Mouse (Mus musculus) retina, postnatal 7 days (tissue): ENCODE results near the gene Hs6st2.
A peak's percentile ranks its signal among the peaks of the same experiment; 100 is the strongest.

Experiments
- DNase-seq: peaks from one replicate; pipeline ENCODE4 v3.0.0-alpha.2; 2012; ENCODE audit warnings: low read depth, low spot score

Hs6st2 gene

DNA sequence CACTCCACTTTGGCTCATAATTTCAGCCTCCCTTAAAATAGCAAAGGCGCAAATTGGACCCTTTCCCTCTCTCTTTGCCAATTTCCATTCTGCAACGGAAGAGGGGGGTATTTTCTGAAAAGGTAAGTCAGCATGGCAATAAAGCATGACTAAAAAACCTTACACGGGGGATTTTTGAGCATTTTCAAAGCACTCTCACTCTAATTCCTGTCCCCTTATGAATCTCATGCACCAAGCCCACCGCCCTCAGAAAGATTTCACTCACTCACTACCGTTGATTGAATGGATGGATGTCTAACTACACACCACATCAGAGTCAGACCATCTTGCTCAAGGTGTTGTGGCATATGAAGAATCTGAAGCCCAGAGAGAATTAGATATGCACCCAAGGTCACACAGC, at the start of gene Hs6st2:
Gene Hs6st2, minus strand, starts transcription at position 101 of the 400 bp plus-strand sequence.
- DNase-seq, result no peak

- DNase-seq, result no peak
Measured at GRCm38 (mm10) chrX:51714086-51714745, 32.6 kb upstream of the Hs6st2 start.

- no peak for DNase-seq
Measured at GRCm38 (mm10) chrX:51712996-51713395, 31.3 kb upstream of the Hs6st2 start.

DNA sequence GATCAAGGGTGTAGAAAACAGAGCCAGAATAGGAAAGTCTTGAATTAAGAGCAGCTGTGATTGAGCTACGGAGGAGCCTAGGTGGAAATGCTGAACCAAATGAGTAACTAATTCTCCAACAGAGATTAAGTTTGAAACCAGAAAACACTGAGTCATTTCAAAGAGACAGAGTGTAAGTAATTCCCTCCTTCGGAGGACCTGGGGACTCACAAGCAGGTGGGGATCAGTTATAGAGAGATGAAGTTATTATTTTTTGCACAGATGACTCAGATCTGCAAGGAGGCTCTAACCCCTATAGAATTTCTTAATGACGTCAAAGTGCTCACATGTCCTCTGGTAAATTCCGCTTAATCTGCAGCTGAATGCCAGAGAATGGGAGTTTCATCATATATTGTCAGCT, 21.2 kb upstream of the Hs6st2 start:
- no peak for DNase-seq

DNA sequence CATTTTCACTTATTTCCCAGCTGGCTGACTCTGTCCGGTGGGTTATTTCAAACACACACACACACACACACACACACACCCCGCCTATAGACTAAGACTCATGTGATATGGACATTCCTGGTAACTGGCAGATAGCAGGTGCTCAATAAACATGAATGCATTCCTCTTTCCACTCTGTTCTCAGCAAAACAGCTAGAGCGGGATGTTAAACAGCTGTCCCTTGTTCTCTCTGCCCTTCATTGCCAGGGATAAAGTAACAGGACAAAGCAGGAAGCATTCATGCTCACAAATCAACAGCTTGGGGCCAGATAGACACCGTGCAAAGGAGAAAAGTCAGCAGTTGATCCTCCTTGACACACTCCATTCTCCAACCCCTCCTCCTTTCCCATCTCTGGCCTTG, 17.4 kb upstream of the Hs6st2 start:
- no peak for DNase-seq

GRCm38 (mm10) chrX:51686048-51686949, 4.6 kb upstream of the Hs6st2 start:
- no peak for DNase-seq

DNA sequence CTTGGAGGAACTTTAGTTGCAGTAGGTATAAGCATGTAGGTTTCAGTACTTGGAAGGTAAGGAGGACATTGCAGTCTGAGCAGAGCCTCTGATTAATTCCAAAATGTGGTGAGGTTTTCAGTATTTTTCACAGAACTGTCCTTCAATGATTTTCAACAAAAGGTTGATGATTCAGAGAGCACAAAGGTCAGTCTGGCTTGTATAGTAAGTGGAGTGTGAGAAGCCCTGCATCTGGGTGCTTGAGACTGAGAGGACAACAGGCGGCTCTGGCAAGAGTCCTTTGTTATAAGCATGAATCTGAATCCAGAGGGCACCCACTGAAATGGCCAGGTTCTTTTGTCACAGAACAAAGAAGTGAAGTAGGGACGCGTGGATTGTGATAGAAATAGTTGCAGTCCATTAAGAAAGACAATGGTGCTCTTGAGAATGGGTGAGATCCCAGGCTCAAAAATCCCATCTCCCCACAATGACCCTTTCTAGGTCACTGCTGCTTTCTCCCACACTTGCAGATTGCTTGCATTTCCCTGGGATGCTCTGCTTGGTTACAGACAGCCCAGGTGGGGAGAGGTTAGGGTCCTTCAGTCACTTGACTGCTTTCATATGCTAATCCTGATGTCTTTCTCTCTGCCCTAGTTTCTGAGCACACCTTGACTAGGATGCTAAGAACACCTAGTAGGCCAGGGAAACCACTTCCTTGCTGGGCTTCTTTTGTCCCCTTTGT, 2.8 kb upstream of the Hs6st2 start:
- no peak for DNase-seq

- peak; percentile 8 for DNase-seq
Measured at GRCm38 (mm10) chrX:51681170-51681667, 437 bp downstream of the Hs6st2 start.

GRCm38 (mm10) chrX:51680428-51681169, 1.1 kb downstream of the Hs6st2 start:
- peak; percentile 6 for DNase-seq

DNA sequence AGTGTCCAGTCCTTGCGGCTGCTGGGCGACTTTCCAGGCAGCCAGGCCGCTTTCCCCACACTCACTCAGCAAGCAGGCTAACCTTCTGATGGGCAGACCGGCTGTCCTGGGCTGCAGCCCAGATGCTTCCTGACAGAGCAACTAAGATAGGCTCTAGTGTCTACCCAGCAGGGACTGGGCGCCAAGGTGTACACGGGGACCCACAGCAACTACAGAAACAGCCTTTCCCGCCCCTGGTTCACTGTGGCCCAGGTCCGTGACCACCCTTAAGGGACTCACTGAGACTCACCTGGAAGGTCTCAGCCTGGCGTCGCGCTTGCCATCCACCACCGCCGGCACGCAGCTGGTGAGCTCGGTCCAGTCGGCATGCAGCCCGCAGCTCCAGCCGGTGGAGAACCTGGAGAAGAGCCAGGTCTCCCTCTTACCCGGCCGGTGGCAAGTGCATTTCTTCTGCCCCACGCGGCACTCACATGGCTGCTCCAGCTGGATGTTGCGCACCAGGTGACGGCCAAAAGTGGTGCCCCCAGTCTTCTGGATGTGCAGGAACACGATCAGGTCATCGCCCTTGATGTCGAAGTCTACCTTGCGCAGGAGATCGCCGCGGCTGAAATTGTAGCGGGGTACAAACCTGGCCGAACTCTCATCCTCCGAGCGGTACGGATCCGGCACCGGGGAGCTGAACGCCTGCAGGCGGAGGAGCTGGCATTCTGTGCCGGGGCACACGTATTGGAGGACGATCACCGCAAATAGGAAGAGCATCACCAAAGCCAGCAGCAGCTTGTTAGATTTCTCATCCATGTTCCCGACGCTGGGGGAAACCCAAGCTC, 1.8 kb downstream of the Hs6st2 start:
- peak; percentile 8 for DNase-seq

DNA sequence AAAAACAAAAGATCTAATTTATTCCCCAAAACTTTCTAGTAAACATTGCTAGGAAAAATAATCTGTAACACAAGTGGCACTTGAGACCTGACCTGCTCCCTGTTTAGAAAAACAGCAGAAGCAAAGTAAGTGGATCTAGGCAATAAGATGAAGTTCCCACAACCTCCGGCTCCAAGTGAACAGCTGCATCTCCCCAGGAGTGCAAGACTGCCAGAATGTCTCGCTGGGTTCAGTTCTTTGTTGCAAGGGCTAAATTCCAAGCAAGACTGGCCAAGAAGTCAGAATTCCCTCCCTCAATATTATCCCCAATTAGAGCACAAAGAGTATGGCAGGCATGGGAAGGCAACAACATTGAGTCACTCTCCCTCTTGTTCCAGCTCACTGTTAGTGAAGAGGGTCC, 23.4 kb downstream of the Hs6st2 start:
- no peak for DNase-seq

DNA sequence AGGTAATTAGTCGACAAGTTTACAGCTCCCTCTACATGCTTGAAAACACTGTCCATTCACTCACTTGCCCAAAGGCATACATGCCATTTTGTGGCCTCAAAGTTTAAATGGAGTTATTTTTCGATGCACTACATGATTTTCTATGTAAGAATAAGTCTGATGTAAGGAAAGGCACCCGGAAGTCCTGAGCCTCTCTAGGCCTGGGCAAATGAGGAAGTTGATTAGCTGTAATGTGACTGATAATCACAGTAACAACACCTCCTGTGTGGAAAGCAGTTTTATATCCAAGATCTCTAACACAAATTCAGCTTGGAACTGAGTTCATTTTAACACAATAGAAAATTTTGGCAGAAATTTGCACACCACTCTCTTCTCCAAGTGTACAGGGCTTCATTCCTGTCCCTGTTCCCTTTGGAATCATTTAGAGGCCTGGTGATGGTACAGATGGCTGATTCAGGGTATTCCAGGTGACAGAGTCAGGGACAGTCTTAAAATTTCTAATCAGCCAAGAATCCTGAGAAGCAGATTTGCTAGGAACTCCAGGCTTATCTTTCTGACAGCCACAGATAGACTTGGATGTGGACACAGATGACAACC, 38.9 kb downstream of the Hs6st2 start:
- DNase-seq, result no peak

DNA sequence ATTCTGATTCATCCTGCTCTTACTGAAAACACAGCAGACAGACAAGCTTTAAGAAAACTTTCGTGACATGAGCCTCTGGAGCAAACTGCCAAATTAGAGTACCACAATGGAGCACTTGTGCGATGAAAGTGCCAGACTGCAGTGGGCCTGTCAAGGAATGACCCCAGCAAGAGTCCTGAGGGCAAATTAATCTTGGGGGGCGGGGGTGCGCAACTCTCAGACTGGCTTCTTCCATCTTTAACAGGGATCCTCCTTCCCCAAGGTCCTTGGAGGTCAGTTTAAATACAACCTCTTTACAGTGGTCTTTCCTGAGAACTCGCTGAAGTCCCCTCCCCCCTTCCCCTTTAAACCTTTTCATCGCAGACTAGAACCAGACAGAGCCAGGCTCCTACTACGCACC, 45.9 kb downstream of the Hs6st2 start:
- DNase-seq, result no peak

GRCm38 (mm10) chrX:51631376-51631775, 50.3 kb downstream of the Hs6st2 start:
- DNase-seq, result no peak

- no peak for DNase-seq
Measured at GRCm38 (mm10) chrX:51614384-51615004, 67.2 kb downstream of the Hs6st2 start.

- no peak for DNase-seq
Measured at GRCm38 (mm10) chrX:51610743-51611142, 70.9 kb downstream of the Hs6st2 start.

DNA sequence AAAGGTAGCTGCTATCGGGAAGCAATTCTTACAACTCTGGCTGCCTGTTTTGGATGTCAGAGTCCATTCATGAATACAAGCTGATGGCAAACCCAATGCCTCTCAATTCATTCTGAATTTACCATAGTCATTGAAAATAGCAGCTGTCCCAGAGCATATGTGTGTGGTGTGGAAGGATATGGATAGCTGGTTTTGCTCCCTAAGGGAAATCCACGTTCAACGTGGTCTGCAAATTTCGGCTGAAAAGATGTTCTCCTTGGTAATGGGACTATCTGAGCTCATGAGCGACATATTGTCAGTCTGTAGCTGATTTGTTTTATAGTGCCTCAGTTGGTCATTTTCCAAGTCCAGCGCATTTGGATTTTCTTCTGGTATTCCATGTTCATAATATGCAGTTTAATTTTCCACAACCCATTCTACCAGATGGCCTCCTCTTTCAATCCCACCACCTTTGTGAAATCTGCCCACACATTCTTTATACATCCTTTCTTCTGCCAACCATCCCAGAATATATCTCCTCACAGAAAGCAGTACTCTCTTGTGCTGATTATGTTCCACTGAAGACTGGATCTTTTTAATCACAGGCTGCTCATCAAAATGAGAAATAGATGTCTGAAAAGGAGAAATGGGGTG, 75.3 kb downstream of the Hs6st2 start:
- DNase-seq, result no peak

DNA sequence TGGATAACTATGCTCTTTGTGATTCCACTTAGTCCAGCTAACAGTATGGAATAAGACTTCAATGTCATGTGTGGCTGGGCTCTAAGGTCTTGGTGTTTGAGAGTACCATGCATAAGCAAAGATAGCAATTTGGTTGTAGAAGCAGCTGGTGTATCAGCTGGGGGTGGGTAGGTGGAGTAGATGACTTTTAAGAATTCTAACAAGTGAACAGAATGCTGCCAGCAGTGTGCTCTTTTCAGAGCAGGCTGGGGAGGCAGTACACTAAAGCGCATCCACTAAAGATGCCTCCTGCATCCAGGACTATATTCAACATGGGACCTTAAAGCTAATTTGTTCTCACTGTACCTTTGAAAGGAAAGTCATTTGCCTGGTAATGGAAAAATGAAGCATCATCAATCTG, 88.9 kb downstream of the Hs6st2 start:
- no peak for DNase-seq

GRCm38 (mm10) chrX:51590448-51591010, 91.1 kb downstream of the Hs6st2 start:
- no peak for DNase-seq
